In genomic region chr10:69898821-69899220, GRCm38 (mm10) we compare ENCODE assay signal across 18 mouse cellular contexts.
"Had no signal": no experiment of that assay in that cellular context is flagged by ENCODE, and none has a peak within 500 bp of the region (broad histone marks: within the 10 kb centered on the region; RNA-seq: fewer than 3 reads in every experiment).

No protein-coding gene starts in this region.

- DNase-seq: kidney, adult 8-10 months; kidney, postnatal 10 days; kidney, postnatal 36 days; layer of hippocampus, postnatal 36 days; left cerebral cortex, postnatal 4 days; liver, postnatal 0 days; lung, embryonic 14.5 days; thymus, postnatal 25 days had no signal

- H3K27ac ChIP-seq: kidney, embryonic 15.5 days; limb, embryonic 12.5 days; limb, embryonic 15.5 days; liver, embryonic 14.5 days; macrophage; midbrain, embryonic 12.5 days; midbrain, embryonic 15.5 days; neural tube, embryonic 13.5 days had no signal

- H3K4me1 ChIP-seq: kidney, embryonic 15.5 days; limb, embryonic 12.5 days; limb, embryonic 15.5 days; midbrain, embryonic 12.5 days; midbrain, embryonic 15.5 days; neural tube, embryonic 13.5 days had no signal

- H3K4me3 ChIP-seq: kidney, embryonic 15.5 days; left cerebral cortex, adult 2 months; limb, embryonic 12.5 days; limb, embryonic 15.5 days; midbrain, embryonic 12.5 days; midbrain, embryonic 15.5 days; myocyte; neural tube, embryonic 13.5 days had no signal
